Mouse (Mus musculus) hindbrain, embryonic 13.5 days (tissue): ENCODE results near the gene Igsf3. TPM values are rescaled to one million over a fixed set of nuclear protein-coding genes. Genes with fewer than 3 reads are reported as not detected.

ENCODE experiments used
- ATAC-seq: fragments of 200-750 bp; cut with Nextera tagmentation; 2 replicates; pipeline ENCODE4 v1.8.0; 2017; ENCODE audit warnings: moderate TSS enrichment; ENCODE audit not compliant: low FRiP score
- H3K27ac ChIP-seq: fragments of 300-500 bp; sonication (generic); 2 replicates; pipeline ENCODE4 v1.5.1; 2015; ENCODE audit warnings: inconsistent platforms, mild to moderate bottlenecking, moderate library complexity
- H3K27me3 ChIP-seq: fragments of 300-500 bp; sonication (generic); 2 replicates; pipeline ENCODE4 v1.6.1; 2015; ENCODE audit warnings: mild to moderate bottlenecking, inconsistent platforms
- H3K36me3 ChIP-seq: fragments of 300-500 bp; sonication (generic); 2 replicates; pipeline ENCODE4 v1.6.1; 2015; ENCODE audit warnings: mild to moderate bottlenecking, inconsistent platforms
- H3K4me1 ChIP-seq: fragments of 300-500 bp; sonication (generic); replicated peaks from 2 replicates; pipeline ENCODE4 v1.6.1; 2015; ENCODE audit warnings: inconsistent platforms
- H3K4me2 ChIP-seq: fragments of 300-500 bp; sonication (generic); 2 replicates; pipeline ENCODE4 v1.6.1; 2015; ENCODE audit warnings: inconsistent platforms, mild to moderate bottlenecking, moderate library complexity
- H3K4me3 ChIP-seq: fragments of 300-500 bp; sonication (generic); 2 replicates; pipeline ENCODE4 v1.5.1; 2015; ENCODE audit warnings: mild to moderate bottlenecking, inconsistent platforms
- H3K9ac ChIP-seq: fragments of 300-500 bp; sonication (generic); 2 replicates; pipeline ENCODE4 v1.6.1; 2015; ENCODE audit warnings: mild to moderate bottlenecking, inconsistent platforms
- H3K9me3 ChIP-seq: fragments of 300-500 bp; sonication (generic); 2 replicates; pipeline ENCODE4 v1.6.1; 2016; ENCODE audit warnings: inconsistent platforms
- WGBS: fragments of 180-500 bp; shearing (Covaris S2); methylation state at CpG from one replicate; pipeline ENCODE4 v1.1.7; 2015; 5-methylcytosine and 5-hydroxymethylcytosine counted together
- polyA plus RNA-seq: library from polyadenylated mRNA; unstranded; fragments of >200 nt; fragmentation: Nextera tagmentation; extraction: Ambion mirVana; gene quantifications from 2 replicates; pipeline ENCODE4 v1.2.1, GENCODE M21; 2015

Gene Igsf3
- polyA plus RNA-seq = 81.4 and 87.9 TPM in 2 replicates

DNA sequence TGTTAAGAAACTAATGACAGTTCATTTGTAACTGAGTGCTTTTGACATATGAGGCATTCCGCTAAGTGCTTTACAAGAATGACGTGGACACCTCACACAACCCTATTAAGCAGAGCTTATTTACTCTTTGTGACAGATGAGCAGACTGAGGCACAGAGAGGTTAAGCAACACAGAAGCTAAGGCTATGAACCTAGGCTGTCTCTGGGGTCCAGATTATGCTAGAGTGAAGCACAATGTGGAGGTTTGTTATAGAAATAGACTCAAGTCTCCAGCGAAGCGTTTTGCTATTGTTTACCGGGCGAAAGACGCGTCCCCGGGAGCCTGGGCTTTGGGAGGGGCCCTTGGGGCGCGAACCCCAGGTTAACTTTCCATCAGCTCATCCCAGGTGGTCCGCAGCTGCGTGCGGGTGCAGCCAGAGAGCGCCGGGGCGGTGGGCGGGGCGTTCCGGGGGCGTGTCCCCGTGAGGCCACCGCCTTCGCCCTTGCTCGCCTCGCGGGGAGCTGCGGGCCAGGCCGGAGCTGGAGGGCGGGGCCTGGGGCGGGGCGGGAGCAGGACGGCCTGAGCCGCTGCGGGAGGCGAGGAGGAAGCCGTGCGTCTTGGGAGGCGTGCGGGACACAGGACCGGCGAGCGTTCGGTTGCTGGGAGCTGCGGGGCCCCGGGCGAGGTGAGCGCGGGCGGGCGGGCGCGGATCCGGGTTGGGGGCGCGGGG lies at the start of gene Igsf3:
Gene Igsf3 (plus strand): TSS at position 546 of the 710 bp plus-strand sequence.
- Histone ChIP-seq H3K36me3 (no peaks in the 10 kb centered on the region), H3K9me3 (no peaks in the 10 kb centered on the region), H3K4me1 (peaks cover 44% of the 10 kb centered on the region), H3K27me3 (0 out of 2 replicates have a peak, but pooled peaks cover 3% of the 10 kb centered on the region), H3K4me3 (peak within 1 kb of the TSS; percentile 85), H3K27ac (peak within 1 kb of the TSS; percentile 90), H3K9ac (peak within 1 kb of the TSS; percentile 97), H3K4me2 (peak within 1 kb of the TSS; percentile 89)
- WGBS = 3% methylated on average over 46 of the region's 56 CpGs
- peak; percentile 85 for ATAC-seq

DNA sequence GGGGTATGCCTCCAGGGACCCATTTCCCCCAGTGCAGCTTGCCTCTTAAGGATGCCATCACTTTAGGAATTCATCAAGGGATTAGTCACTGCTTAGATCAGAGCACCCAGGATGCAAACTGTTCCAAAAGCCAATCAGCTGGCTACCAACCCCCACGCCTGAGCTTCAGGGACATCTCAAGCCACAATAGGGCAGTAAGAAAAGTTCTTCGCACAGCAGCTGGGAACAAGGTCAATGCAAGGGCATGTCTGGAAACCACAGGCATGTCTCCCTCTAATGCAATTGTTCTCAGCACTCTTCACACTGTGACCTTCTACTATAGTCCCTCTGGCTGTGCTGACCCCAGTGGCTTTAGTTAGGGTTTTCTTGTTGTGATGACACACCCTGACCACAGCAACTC lies 49.6 kb upstream of the Igsf3 start:
- H3K36me3 ChIP-seq = no peaks in the 10 kb centered on the region
- ATAC-seq = no peak
- no peak overlapping the region for H3K4me2 ChIP-seq
- no peaks in the 10 kb centered on the region for H3K27me3 ChIP-seq
- no peak overlapping the region for H3K9ac ChIP-seq
- H3K9me3 ChIP-seq = no peaks in the 10 kb centered on the region
- WGBS = 58% methylated on average over 2 of the region's 2 CpGs
- no peak overlapping the region for H3K4me3 ChIP-seq
- H3K27ac ChIP-seq = no peak overlapping the region
- H3K4me1 ChIP-seq = no peaks in the 10 kb centered on the region

DNA sequence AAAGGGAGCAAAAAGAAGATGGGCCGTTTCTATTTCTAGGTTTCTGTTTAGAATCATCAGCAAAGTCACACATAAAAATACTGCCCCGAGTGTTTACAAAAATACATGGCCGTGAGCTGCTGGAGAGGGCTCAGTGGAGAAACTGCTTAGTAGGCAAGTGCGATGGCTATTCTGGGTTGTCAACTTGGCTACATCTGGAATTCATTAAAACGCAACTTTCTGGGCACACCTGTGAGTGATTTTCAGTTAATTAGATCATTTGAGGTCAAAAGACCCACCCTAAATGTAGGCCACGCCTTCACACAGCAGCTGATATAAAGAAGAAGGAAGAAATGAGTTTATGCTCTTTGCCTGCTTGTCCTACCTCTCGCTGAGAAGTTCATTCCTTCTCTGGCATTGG lies 48.3 kb upstream of the Igsf3 start:
- no peak overlapping the region for H3K4me2 ChIP-seq
- H3K9me3 ChIP-seq = no peaks in the 10 kb centered on the region
- no peak for ATAC-seq
- no peaks in the 10 kb centered on the region for H3K36me3 ChIP-seq
- no peak overlapping the region for H3K27ac ChIP-seq
- no peak overlapping the region for H3K9ac ChIP-seq
- no peaks in the 10 kb centered on the region for H3K4me1 ChIP-seq
- H3K27me3 ChIP-seq = no peaks in the 10 kb centered on the region
- H3K4me3 ChIP-seq = no peak overlapping the region
- 86% methylated on average over 7 of the region's 7 CpGs for WGBS

DNA sequence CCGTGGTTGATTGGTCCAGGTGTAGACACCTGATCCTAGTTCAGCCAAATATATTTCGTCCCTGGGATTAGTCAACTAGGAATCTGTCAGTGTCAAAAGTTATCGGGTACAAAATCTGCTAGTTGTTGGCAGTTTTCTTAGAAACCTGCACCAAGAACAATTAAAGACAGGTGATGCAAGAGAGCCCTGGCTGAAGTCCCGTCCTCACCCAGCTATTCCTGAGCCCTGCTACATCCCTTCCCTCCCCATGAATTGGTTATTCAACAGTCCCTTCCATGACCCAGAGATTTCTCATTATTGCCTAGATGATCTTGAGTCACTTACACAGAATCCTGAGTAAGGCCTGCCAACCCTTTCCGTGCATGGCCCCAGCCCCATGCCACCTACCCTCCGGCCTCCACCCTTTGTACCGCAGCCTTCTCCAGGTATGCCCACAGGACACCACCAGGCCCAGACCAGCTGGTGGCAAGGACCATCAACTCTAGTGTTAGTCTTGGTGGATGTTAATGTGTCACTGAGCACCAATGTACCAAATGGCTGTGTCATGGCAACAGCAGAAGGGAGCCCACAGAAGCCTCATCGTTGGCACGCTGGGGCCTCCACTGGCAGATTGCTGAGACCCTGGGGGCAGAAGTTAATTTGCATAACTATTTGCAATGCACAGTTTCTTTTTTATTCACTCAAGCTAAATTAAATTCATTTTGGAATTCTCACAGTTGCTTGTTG lies 33.5 kb upstream of the Igsf3 start:
- Histone ChIP-seq H3K4me2 (no peak overlapping the region), H3K4me3 (no peak overlapping the region), H3K36me3 (no peaks in the 10 kb centered on the region), H3K9me3 (0 out of 2 replicates have a peak, but pooled peaks cover 3% of the 10 kb centered on the region), H3K4me1 (peaks cover 28% of the 10 kb centered on the region), H3K27ac (peak overlapping the region; percentile 72), H3K27me3 (no peaks in the 10 kb centered on the region), H3K9ac (no peak overlapping the region)
- 66% methylated on average over 9 of the region's 9 CpGs for WGBS
- ATAC-seq = peak; percentile 68

DNA sequence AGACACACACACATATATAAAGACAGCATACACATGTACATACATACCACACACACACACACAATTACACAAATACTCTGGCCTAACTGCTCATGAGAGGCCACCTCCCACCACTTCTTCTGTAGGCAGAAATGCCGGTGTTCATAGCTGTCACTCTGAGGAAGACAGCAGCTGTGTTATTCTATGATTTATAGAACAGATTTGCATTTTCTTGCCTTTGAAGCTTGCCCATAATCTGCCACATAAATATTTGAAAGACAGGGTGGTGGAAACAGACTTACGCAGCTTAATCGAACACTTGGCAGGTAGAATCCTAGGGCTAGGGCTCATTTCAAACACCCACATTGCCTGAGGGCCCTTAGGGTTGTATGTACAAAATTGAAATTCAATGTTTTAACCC lies 32.6 kb upstream of the Igsf3 start:
- Histone ChIP-seq H3K4me3 (no peak overlapping the region), H3K4me2 (no peak overlapping the region), H3K36me3 (no peaks in the 10 kb centered on the region), H3K4me1 (peaks cover 37% of the 10 kb centered on the region), H3K27me3 (no peaks in the 10 kb centered on the region), H3K9ac (no peak overlapping the region), H3K27ac (peak overlapping the region; percentile 72), H3K9me3 (0 out of 2 replicates have a peak, but pooled peaks cover 3% of the 10 kb centered on the region)
- WGBS = 55% methylated on average over 3 of the region's 3 CpGs
- 0 out of 2 replicates have a peak, but pooled peaks have one; percentile 9 for ATAC-seq

DNA sequence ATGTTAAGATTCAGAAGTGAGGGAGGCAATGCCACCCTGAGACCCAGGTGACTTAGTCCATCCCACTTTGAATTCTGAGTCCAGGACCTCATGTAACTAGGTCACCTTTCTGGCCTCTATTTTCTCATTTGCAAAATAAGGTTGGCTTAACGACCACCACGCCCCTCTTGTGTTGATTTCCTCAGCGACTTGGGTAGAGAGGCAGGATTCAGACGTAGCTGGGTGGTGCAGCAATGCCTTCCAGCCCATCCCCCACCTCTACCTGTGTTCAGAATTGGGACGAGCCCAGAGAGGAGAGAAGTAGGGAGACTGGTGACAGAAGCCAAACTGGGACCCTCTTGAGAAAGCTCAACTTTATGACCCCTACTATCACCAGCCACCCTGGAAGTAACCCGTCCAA lies 31.6 kb upstream of the Igsf3 start:
- WGBS = 79% methylated on average over 6 of the region's 6 CpGs
- H3K36me3 ChIP-seq = no peaks in the 10 kb centered on the region
- H3K9ac ChIP-seq = no peak overlapping the region
- H3K4me2 ChIP-seq = no peak overlapping the region
- H3K27ac ChIP-seq = no peak overlapping the region
- H3K4me1 ChIP-seq = peaks cover 47% of the 10 kb centered on the region
- H3K9me3 ChIP-seq = 0 out of 2 replicates have a peak, but pooled peaks cover 3% of the 10 kb centered on the region
- ATAC-seq = no peak
- H3K4me3 ChIP-seq = no peak overlapping the region
- no peaks in the 10 kb centered on the region for H3K27me3 ChIP-seq

DNA sequence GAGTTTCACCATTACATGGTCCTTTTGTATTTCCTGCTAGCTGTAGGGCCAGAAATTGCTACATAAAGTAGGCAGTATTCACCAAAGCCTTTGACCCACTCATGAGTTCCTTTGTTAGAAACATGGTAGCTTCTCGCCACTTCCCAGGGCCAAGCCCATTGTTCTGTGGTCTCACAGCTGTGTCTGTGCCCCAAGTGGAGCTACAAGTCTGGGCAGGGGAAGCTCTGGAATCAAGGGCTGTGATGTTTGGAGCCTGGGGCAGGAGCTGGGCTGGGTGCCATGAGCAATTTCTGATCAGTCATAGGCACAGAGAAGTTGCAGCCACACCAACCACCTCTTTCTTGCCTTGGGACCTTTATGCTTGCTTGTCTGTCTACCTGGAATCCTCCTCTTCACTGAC lies 30.1 kb upstream of the Igsf3 start:
- H3K27me3 ChIP-seq = no peaks in the 10 kb centered on the region
- 0 out of 2 replicates have a peak, but pooled peaks cover 3% of the 10 kb centered on the region for H3K9me3 ChIP-seq
- H3K4me3 ChIP-seq = no peak overlapping the region
- H3K27ac ChIP-seq = no peak overlapping the region
- no peak overlapping the region for H3K9ac ChIP-seq
- ATAC-seq = no peak
- H3K4me2 ChIP-seq = no peak overlapping the region
- WGBS = 83% methylated on average over 1 of the region's 1 CpGs
- no peaks in the 10 kb centered on the region for H3K36me3 ChIP-seq
- H3K4me1 ChIP-seq = peaks cover 54% of the 10 kb centered on the region

DNA sequence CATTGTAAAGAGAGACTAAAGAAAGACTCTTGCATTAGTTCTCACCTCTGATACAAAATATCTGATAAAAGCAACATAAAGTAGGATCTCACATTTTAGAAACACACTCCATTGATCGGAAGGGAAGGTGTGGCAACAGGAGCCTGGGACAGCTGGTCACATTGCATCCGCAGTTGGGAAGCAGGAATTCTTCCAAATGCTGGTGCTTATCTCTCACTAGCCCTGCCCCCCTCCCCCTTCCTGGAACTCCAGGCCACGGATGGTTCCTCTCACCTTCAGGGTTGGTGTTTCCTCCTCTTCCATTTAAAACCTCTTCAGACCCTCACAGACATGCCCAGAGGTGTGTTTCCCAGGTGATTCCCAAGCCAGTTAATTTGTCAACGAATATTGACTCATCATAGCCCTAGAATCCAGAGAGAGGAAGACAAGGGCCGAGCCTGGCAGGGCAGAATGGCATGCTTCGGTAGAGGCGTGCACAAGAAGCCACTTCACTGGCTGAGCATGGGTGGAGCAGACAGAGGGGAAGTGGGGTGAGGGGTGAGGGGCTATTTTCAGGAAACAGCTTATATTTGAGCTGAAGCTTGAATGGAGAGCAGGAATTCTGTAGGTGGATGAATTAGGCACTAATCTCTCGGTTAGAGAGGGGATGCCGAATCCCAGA lies 28.3 kb upstream of the Igsf3 start:
- H3K27me3 ChIP-seq = no peaks in the 10 kb centered on the region
- no peak overlapping the region for H3K4me2 ChIP-seq
- peak overlapping the region; percentile 86 for H3K27ac ChIP-seq
- H3K9me3 ChIP-seq = 0 out of 2 replicates have a peak, but pooled peaks cover 4% of the 10 kb centered on the region
- no peak for ATAC-seq
- H3K9ac ChIP-seq = no peak overlapping the region
- H3K36me3 ChIP-seq = no peaks in the 10 kb centered on the region
- 71% methylated on average over 9 of the region's 9 CpGs for WGBS
- peaks cover 49% of the 10 kb centered on the region for H3K4me1 ChIP-seq
- no peak overlapping the region for H3K4me3 ChIP-seq

DNA sequence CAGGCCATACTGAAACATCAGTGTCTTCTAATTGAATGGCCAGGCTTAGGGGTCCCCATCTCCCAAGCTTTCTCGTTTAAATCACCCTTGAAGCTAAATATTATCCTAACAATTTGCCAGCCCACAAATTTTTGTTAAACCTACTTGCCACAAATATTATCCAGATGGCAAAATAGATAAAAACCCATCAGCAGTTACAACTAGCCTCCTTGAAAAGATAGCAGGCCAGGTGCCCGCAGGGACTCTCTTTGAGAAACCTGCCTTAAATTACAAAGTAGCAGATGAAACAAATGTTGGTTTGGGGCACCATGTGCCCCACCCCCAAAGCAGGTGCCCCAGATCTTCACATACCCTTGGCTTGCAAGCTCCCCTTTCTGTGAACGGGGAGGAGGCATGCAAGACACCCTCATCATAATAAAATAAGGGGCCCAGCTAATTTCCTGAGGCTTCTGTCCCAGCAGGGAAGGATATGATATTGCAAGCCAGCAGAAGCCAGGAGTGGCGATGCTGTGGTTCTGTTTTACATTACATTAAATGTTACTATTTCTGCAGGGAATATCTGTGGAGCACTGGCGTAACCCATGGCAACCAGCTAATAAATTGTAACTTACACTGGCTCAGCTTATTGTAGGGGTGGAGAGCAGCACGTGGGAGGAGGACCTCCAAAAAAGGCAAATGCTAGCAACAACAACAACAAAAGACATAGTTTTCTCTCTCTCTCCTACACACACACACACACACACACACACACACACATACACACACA lies 27.2 kb upstream of the Igsf3 start:
- H3K36me3 ChIP-seq = no peaks in the 10 kb centered on the region
- H3K4me1 ChIP-seq = peaks cover 38% of the 10 kb centered on the region
- no peak overlapping the region for H3K4me2 ChIP-seq
- H3K27me3 ChIP-seq = no peaks in the 10 kb centered on the region
- 43% methylated on average over 6 of the region's 6 CpGs for WGBS
- 0 out of 2 replicates have a peak, but pooled peaks cover 7% of the 10 kb centered on the region for H3K9me3 ChIP-seq
- peak overlapping the region; percentile 86 for H3K27ac ChIP-seq
- no peak overlapping the region for H3K4me3 ChIP-seq
- H3K9ac ChIP-seq = no peak overlapping the region
- ATAC-seq = peak; percentile 90

DNA sequence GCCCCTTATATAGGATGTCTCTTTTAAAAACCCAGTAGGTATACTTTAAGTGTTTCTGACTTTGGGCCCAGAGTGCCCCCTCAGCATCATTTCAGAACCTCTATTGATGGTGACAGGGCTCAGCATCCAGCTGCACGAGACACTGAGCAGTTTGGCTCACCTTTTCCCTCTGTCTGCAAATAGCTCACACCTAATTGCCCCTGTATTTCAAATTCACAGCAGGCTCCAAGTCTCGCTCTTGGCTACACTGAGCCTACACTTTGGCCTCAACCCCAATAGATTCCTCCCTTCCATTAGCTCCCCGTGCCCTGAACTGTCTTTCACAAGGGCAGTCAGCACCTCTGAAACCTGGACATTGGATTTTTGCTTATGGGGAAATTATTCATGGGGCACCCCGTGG lies 26.5 kb upstream of the Igsf3 start:
- Histone ChIP-seq H3K36me3 (no peaks in the 10 kb centered on the region), H3K4me2 (no peak overlapping the region), H3K27ac (peak overlapping the region; percentile 86), H3K9me3 (0 out of 2 replicates have a peak, but pooled peaks cover 7% of the 10 kb centered on the region), H3K9ac (no peak overlapping the region; the same call in 1 of the 2 replicates), H3K4me3 (no peak overlapping the region), H3K4me1 (peaks cover 37% of the 10 kb centered on the region), H3K27me3 (no peaks in the 10 kb centered on the region)
- ATAC-seq = peak; percentile 47
- WGBS = 52% methylated on average over 4 of the region's 4 CpGs

DNA sequence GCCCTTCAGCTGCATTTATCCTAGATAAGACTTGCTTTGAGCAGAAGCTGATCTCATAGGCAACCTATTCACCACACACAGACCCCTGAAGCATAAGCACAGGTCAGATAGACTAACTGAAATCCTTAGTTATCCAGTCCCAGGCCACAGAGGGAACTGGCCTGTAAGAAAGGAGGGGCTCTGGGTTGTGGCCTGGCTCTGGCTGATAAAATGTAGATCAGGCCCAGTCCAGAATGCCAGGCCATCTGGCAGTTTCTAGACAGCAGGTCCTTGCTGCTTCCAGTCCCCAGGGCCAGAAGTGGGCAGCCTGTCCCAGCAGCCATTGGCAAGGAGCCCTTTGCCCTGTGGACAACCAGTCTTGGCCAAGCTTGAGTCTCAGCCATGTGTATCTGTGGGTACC lies 22.4 kb upstream of the Igsf3 start:
- peaks cover 28% of the 10 kb centered on the region for H3K4me1 ChIP-seq
- H3K27me3 ChIP-seq = no peaks in the 10 kb centered on the region
- 0 out of 2 replicates have a peak, but pooled peaks cover 7% of the 10 kb centered on the region for H3K9me3 ChIP-seq
- no peaks in the 10 kb centered on the region for H3K36me3 ChIP-seq
- H3K27ac ChIP-seq = no peak overlapping the region
- no peak overlapping the region for H3K4me2 ChIP-seq
- no peak overlapping the region for H3K9ac ChIP-seq
- H3K4me3 ChIP-seq = no peak overlapping the region
- no peak for ATAC-seq
